Mouse (Mus musculus) neutrophil, adult 5-6 weeks (primary cell): ENCODE data around the gene Apol7a. TPM values are rescaled to one million over a fixed set of nuclear protein-coding genes. Genes with fewer than 3 reads are reported as not detected.

ENCODE experiments used
- ATAC-seq: fragments of 151-379, 151-347 bp; 2 replicates; pipeline ENCODE4 v1.8.0; 2017; ENCODE audit warnings: mild to moderate bottlenecking, moderate TSS enrichment; ENCODE audit not compliant: insufficient number of reproducible peaks, poor library complexity, low FRiP score, severe bottlenecking; ENCODE audit errors: extremely low read depth
- total RNA-seq: library from RNA; stranded (forward); fragments of 200-1000 nt; gene quantifications from 2 replicates; pipeline ENCODE4 v1.2.3, GENCODE M21; 2017

The Apol7a gene
- total RNA-seq, 1 experiment from 2014 or later, result 0.12 TPM

DNA sequence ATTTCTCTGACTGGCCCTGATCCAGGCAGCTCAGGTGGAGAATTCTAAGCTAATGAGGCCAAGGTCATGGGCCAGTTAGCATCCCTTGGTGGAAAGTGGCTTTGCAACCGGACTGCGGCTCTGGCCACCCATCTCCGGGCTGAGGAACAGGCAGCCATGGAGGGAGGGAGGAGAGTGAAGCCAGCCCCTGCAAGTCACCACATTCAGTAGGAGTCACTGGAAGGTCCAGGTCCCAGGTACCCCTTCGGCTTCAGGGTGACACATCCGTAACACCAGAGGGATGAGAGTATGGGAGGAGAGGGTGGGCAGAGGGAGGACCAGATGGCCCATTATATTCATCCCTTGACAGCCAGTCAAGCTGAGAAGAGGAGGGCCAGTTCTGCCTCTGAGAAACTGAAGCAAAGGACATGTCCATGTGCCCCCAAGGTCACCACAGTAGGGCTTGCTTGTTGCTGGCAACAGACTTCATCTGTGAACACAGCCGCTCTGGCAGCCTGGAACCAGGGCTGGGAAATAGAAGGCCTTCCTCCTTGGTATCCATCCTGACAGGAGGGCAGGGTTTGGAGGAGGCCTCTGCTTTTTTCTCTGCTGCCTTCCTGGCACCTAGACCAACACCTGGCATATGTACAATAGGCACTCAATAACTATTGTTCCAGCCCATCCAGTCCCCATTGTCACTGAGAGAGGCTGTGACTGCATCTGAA, 43.9 kb downstream of the Apol7a start:
- ATAC-seq, result no peak

DNA sequence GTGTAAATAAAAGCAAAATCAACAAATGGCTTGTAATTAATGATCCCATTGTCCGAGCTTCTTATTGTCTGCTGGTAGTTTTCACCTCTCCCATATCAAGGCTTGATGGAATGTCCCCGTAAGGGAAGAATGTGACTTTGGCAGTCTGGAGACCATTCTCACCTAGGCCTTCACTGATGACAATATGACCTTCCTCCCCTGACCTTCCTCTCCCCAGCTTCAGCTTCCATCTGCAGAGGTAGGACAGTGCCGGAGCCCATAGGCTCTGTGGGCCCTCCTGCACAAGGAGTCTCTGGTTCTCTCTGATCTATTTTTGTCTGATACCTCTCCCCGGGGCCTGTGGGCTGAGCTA, 44.4 kb downstream of the Apol7a start:
- ATAC-seq, result no peak

DNA sequence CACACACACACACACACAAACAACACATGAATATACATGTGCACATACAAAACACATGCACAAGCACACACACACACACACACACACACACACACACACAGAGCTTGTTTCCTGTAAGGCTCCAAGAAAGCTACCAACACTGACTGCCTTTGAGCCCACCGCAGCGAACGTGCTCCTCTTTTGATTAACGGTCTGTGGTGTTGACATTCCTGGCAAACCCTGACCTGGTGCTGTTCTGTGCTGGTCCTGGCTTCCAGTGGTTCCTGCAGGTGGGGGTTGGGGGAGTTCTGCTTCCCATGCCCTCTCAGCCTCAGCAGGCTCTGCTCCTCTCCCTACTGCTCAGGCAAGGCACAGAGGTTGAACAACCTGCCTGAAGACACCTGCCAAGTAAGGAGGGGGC, 45.1 kb downstream of the Apol7a start:
- ATAC-seq, result no peak

DNA sequence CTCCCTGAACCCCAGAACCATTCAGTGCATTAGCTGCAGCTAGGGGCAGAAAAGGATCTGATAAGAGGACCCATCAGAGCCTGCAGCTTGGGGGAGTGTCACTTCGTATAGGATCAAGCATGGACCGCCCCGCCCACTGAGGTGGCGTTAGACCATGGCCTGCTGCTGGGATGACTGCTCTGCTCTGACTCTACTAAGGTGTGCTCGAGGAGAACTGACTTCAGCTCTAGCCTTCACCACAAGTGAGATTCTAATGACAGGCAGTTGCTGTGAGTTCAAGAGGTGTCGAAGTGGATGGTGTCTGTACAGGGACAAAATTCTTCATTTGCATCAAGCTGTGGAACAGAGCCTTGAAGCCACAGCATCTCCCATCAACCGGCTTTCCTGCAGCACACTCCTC, 46.0 kb downstream of the Apol7a start:
- no peak for ATAC-seq

DNA sequence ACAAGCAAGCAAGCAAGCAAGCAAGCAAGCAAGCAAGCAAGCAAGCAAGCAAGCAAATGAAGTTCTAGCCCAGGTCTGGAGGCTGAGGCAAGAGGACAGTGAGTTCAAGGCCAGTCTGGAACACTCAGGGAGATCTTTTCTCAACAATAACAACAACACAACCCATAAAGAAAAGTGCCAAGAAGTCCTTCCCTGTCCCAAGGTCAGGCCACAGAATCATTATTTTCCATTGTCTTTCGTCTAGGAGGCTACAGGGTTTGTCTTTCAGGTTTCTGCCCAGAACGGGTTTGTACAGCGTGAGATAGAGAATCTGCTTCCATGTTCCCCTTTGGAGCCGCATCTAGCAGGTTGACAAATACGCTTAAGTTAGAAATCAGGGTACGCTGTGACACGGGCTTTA, 48.8 kb downstream of the Apol7a start:
- ATAC-seq, result no peak

DNA sequence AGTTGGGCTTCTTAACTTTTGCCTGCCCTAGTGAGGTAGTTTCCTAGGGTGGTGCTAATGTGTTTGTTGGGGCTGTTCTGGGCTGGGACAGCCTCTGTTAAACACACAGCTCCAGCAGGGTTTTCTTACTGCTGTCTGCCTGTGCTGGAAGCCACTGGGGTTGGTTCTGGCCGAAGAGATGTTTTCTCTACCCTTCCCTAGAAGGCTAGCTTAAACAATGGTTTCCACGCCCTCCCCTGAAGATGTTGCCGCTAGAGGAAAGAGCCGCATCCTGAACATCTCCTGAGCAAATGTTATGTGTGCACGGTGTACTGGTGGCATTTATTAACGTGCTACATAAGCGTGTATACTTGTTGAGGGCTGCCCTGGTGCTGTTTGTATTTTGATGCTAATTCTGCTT, 50.8 kb downstream of the Apol7a start:
- no peak for ATAC-seq

DNA sequence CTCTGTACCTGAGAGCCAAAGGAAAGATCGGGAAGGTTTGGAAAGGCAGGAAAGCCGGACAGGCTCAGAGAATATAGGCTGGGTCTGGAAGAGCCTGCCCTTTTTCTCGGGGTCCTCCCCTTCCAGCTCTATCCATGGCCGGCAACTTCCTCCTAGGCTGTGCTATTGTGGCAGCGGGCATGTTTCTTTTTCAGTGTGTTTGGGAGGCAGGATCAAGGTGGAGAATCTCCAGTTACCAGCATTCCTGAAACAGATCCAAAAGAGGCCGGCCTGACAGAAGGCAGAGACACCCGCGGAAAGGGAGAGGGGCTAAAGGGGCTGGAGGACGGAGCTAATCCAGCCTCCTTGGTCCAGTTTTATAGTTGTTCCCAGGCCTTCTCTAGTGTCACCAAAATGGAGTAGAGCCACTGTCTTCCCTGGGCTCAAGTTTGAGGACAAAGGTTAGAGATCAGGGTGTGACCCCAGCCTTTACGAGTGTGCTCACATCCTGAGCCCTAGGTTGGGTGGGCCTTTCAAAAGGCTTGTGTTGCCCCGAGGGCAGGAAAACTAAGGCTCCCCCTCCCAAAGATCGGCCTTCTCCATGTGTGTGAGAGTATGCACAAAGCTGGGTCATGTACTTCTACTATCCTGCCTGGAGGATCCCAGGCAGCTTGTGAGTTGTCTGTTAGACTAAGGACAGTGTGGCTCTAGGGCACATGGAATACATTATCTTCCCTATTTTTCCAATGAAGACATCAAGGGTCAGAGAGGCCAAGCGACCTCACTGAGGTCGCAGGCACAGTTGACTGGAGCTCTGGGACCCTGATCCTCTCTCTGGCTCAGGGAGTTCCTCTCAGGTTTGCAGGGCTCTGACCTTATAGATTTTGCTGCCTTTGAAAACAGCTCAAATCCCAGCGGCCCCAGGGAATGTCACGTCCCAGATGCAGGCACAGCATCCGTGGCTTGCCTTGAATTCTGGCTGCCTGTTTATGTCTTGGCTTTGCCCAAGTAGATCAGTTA, 54.5 kb downstream of the Apol7a start:
- ATAC-seq, result no peak

DNA sequence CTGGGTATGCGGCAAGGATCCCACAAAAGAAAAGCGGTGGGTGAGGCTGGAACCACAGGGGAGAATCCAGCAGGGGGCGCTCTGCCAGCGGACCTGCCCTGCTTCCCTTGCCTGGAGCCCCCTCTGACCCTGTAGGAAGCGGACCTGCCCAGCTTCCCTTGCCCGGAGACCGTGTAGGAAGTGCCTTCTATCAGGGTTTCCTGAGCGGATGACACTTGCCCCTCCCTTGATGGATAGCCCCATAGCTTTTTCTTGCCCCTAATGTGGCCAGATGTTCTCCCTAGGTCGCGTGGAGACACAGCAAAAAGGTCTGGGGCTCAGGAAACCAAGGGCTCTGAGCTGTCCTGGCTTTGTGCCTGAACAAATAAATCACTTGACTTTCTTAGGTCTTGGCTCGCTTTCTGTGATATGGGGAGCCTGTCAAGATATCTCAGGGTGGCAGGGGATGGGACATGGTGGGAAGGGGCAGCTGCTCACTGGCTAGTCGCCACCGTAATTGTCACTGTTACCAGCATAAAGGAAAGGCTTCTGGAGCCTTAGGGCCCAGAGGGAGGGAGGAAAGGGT, 55.3 kb downstream of the Apol7a start:
- no peak for ATAC-seq

DNA sequence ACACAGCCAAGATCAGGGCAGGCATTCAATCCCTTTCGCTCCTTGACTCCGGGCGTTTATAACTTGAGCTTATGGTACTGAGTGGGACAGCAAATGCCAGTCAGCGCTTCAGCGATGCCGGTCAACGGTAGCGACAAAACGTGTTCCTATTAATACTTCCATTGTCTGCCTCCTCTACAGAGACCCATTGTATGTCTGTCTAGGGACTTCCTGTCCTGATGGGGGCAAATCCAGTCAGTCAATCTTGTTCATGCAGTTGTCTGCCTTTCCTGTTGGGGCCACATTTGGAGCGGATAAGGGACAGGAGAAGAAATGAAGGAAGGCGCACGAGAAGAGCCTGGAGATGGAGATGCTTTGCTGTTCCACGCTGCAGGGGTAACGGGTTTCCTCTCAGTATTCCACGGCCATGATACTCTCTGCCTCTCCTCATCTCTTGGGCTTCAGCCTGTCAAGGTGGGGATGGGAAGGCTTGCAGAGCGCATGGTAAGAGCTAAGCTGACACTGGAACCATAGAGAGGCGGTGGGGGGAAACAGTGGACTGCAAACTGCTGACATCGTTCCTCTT, 55.9 kb downstream of the Apol7a start:
- ATAC-seq, result no peak

DNA sequence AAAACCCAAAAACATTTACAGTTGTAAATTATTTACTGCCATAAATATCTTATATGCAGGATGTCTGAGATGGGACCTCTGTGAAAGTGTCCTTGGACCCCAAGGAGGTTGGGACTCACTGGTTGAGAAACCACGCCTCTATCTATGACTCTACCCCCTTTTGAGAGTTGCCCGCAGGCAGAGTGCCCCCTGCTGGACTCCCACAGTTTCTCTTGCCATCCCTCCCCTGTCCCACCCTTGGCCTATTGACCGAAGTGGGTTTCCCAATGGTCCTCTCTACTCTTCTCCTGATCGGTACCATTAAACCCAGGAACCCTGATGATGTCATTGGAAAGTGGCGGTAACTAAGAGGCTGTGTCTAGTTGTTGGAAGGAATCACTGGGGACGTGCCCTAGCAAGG, 56.9 kb downstream of the Apol7a start:
- ATAC-seq, result no peak

DNA sequence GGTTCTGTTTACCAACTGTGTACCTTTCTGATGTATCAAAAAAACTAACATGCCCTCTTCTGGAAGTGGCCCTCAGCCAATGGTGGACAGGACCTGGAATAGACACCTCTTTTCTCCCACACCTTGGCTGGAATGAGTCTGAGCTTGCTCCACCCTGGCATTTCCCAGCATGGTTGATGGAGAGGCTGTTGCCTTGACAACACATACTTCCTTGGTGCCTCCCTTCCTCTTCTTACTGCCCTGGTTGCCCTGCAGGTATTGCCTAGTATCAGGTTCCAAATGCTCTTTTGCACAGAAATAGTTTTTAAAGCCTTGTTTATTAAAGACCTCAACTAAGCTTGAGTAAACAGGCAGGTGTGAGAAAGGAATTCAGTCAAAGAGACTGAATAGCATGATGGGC, 58.3 kb downstream of the Apol7a start:
- no peak for ATAC-seq

DNA sequence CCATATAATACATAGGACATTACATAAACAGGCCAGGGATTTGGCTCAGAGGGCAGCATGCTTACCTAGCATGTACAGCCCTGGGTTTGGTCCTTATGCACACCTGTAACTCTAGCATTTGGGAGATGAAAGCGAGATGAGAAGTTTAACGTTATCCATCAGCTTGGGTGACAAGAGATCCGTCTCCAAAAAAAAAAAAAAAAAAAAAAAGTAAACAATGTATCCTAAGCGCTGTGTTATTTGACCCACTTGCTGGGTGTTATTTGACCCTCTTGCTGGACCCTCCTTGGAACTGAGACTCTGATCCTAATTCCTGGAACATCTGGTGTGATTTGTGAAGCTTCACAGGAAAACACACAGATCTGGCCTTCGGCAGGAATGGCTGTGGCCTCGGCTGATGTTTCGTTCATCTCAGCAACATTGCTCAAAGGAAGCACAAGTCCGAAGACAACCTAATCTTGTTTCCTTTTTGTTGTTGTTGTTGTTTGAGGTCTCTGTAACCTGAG, 59.9 kb downstream of the Apol7a start:
- ATAC-seq, result no peak

DNA sequence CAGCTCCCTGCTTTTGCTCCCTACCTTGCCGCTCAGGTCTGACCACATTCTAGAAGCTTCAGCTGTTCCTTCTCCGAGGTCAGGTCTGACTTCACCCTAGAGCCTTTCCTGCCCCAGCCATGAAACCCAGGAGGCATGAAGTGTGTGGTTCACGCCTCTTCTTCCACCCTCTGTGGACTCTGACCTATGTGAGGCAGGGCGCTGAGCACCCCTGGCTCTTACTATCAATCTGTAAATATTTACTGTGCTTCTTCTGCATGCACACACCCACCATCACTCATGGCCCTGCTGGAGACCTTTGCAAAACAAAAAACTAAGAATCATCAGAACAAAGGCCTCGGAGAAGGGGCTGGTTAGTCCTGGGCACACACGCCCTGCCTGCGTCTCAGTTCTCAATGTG, 60.5 kb downstream of the Apol7a start:
- no peak for ATAC-seq

Other genes starting within 250 kb of the Apol7a start
- 0.12 TPM in 1 of 2 replicates, not detected in the other for gene Rbfox2, start 92.1 kb downstream of the Apol7a start, total RNA-seq
- 0.47 TPM in 1 of 2 replicates, not detected in the other for gene Apol9a, start 12.0 kb upstream of the Apol7a start, total RNA-seq
- not detected in 2 replicates for gene Apol7b, start 48.4 kb upstream of the Apol7a start, total RNA-seq
- not detected in 2 replicates for gene Apol10a, start 77.9 kb upstream of the Apol7a start, total RNA-seq
- gene Apol11a, start 109.2 kb upstream of the Apol7a start, total RNA-seq, result not detected in 2 replicates
- not detected in 2 replicates for gene Apol7c, start 134.2 kb upstream of the Apol7a start, total RNA-seq
- gene 1700025B11Rik, start 162.8 kb upstream of the Apol7a start, total RNA-seq, result not detected in 2 replicates
- gene Apol10b, start 197.0 kb upstream of the Apol7a start, total RNA-seq, result not detected in 2 replicates
- not detected in 2 replicates for gene Gm36245, start 200.1 kb upstream of the Apol7a start, total RNA-seq
- gene Apol11b, start 244.2 kb upstream of the Apol7a start, total RNA-seq, result 16.1 and 17.0 TPM in 2 replicates